Mouse (Mus musculus) heart, embryonic 14.5 days (tissue): Measurements from ENCODE around the gene Hspa2. TPM values are rescaled to one million over a fixed set of nuclear protein-coding genes. Genes with fewer than 3 reads are reported as not detected.

ENCODE experiments used
- ATAC-seq: fragments of 200-750 bp; cut with Nextera tagmentation; 2 replicates; pipeline ENCODE4 v1.8.0; 2017; ENCODE audit warnings: low read depth, moderate TSS enrichment; ENCODE audit not compliant: insufficient number of reproducible peaks, insufficient read depth, low FRiP score
- H3K27ac ChIP-seq, 2 experiments: fragments of 200-500 bp in 1 of 2; fragments of 300-500 bp in 1 of 2; sonication (generic) in 1 of 2; replicated peaks in 1 of 2; 2 replicates each; pipeline ENCODE4 v1.5.1; 2012 to 2014; ENCODE audit warnings: low read depth in 2 of 2, low read length in 2 of 2, control low read depth in 1 of 2, mild to moderate bottlenecking in 1 of 2, mixed read lengths in 1 of 2; ENCODE audit not compliant: control insufficient read depth in 1 of 2, insufficient read depth in 1 of 2
- H3K27me3 ChIP-seq: fragments of 300-500 bp; sonication (generic); 2 replicates; pipeline ENCODE4 v1.6.1; 2014; ENCODE audit warnings: mild to moderate bottlenecking, low read length, control low read depth; ENCODE audit not compliant: control insufficient read depth, insufficient read depth
- H3K36me3 ChIP-seq: fragments of 300-500 bp; sonication (generic); 2 replicates; pipeline ENCODE4 v1.6.1; 2014; ENCODE audit warnings: mild to moderate bottlenecking, control low read depth, low read length, mixed read lengths; ENCODE audit not compliant: control insufficient read depth, insufficient read depth
- H3K4me1 ChIP-seq, 2 experiments: fragments of 200-500 bp in 1 of 2; fragments of 300-500 bp in 1 of 2; sonication (generic) in 1 of 2; 2 replicates each; pipeline ENCODE4 v1.6.1; 2012 to 2014; ENCODE audit warnings: low read length in 2 of 2, control low read depth in 1 of 2, mixed read lengths in 1 of 2; ENCODE audit not compliant: control insufficient read depth in 2 of 2, insufficient read depth in 2 of 2
- H3K4me2 ChIP-seq: fragments of 300-500 bp; sonication (generic); 2 replicates; pipeline ENCODE4 v1.6.1; 2014; ENCODE audit warnings: mild to moderate bottlenecking, low read length
- H3K4me3 ChIP-seq, 2 experiments: fragments of 200-500 bp in 1 of 2; fragments of 300-500 bp in 1 of 2; sonication (generic) in 1 of 2; 2 replicates each; pipeline ENCODE4 v1.5.1; 2012 to 2014; ENCODE audit warnings: low read length in 2 of 2, mild to moderate bottlenecking in 2 of 2, control low read depth in 1 of 2, low read depth in 1 of 2, moderate library complexity in 1 of 2; ENCODE audit not compliant: control insufficient read depth in 1 of 2, insufficient read depth in 1 of 2
- H3K9ac ChIP-seq: fragments of 300-500 bp; sonication (generic); 2 replicates; pipeline ENCODE4 v1.6.1; 2014; ENCODE audit warnings: mild to moderate bottlenecking, low read length
- H3K9me3 ChIP-seq: fragments of 300-500 bp; sonication (generic); 2 replicates; pipeline ENCODE4 v1.6.1; 2016; ENCODE audit warnings: low read length, control low read depth; ENCODE audit not compliant: control insufficient read depth
- WGBS: fragments of 180-500 bp; shearing (Covaris S2); extraction: QIAGEN DNeasy Blood & Tissue Kit; methylation state at CpG from one replicate; pipeline ENCODE4 v1.1.7; 2014; 5-methylcytosine and 5-hydroxymethylcytosine counted together
- polyA plus RNA-seq: library from polyadenylated mRNA; unstranded; fragments of >200 nt; fragmentation: Nextera tagmentation; extraction: Ambion mirVana; gene quantifications from 2 replicates; pipeline ENCODE4 v1.2.1, GENCODE M21; 2014

Gene Hspa2
- polyA plus RNA-seq, 1 experiment from 2014 or later = 15.6 TPM

DNA sequence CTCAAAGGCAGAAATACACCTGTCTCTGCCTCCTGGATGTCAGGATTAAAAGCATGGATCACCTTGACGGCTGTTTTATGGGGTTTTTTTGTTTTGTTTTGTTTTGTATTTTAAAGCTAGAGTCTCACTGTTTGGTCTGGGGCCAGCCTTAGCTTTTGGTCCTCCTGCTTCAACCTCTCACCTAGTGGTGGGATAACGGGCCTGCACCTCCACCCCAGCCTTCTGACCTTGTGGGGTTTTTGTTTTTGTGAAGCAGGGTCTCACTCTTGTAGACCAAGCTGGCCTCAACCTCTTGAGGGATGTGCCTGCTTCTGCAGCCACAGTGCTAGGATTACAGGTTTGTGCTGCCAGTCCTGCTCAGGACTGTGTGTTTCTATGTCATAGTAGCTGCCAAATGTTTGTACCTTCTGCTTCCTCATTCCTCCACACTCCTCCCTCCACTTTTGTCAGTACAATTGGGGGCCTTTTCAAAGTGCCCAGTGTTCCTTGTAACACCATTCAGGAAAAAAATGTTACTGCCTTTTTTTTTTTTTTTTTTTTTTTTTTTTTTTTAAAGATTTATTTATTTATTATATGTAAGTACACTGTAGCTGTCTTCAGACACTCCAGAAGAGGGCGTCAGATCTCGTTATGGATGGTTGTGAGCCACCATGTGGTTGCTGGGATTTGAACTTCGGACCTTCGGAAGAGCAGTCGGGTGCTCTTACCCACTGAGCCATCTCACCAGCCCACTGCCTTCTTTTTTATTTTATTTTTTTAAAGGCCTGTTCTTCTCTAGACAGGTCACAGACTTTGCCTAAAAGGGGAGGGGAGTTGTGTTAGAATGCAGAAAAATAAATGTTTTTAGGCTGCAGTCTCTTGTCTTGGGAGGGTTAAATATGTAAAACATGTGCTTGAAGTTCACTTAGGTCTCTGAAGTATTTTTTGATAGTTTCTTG is 30.8 kb upstream of the Hspa2 start:
- Histone ChIP-seq H3K9me3 (no peaks in the 10 kb centered on the region), H3K4me2 (peak overlapping the region; percentile 96), H3K4me3 (no peak overlapping the region), H3K4me1 (peaks cover 20 to 53% of the 10 kb centered on the region in 2 experiments), H3K27ac (no peak overlapping the region; a peak in 1 of 4 replicates), H3K27me3 (no peaks in the 10 kb centered on the region), H3K36me3 (no peaks in the 10 kb centered on the region), H3K9ac (no peak overlapping the region)
- ATAC-seq = no peak
- WGBS = 80% methylated on average over 5 of the region's 7 CpGs

DNA sequence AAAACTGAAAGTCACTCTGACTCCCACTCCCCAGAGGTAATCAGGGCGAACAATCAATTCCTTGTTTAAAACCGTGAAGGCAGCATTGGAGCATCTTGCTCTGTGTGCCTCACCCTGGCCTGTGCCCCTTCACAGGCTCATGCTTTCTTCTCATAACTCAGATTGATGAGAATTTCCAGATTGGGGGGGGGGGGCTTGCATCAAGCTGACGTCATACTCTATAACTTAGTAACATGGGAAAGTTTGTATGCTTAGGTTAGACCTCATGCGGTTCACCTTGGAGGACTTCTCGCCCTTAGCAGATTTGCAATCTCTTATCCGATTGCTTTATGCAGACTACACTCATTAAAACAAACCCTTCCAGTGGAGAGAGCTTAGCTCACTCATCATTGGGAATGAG is 30.0 kb upstream of the Hspa2 start:
- H3K4me1 ChIP-seq = peaks cover 24 to 55% of the 10 kb centered on the region in 2 experiments
- no peak overlapping the region for H3K4me3 ChIP-seq
- no peak overlapping the region for H3K4me2 ChIP-seq

DNA sequence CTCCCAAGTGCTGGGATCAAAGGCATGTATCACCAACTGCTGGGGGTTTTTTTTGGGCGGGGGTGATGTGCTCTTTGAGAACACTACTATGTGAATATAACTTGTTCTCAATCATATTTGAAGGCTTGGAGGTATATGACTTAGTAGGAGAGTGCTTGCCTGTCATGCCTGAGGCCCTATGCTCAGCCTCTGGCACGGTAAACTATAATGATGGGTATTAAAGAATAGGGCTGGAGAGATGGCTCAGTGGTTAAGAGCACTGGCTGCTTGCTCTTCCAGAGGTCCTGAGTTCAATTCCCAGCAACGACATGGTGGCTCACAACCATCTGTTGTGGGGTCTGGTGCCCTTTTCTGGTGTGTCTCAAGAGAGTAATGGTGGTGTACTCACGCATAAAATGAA is 29.1 kb upstream of the Hspa2 start:
- no peak for ATAC-seq
- no peaks in the 10 kb centered on the region for H3K36me3 ChIP-seq
- no peak overlapping the region for H3K4me3 ChIP-seq
- H3K4me1 ChIP-seq = peaks cover 24 to 59% of the 10 kb centered on the region in 2 experiments
- no peak overlapping the region for H3K9ac ChIP-seq
- H3K9me3 ChIP-seq = no peaks in the 10 kb centered on the region
- H3K27me3 ChIP-seq = no peaks in the 10 kb centered on the region
- no peak overlapping the region for H3K27ac ChIP-seq
- 70% methylated on average over 4 of the region's 4 CpGs for WGBS
- H3K4me2 ChIP-seq = no peak overlapping the region

More for the DNA sequence above, 30.0 kb upstream of the Hspa2 start:
- Histone ChIP-seq H3K27me3 (no peaks in the 10 kb centered on the region), H3K36me3 (no peaks in the 10 kb centered on the region), H3K9ac (no peak overlapping the region), H3K27ac (0 out of 4 replicates have a peak overlapping the region, but pooled peaks of 1 of the 2 experiments have one; percentile 32), H3K9me3 (no peaks in the 10 kb centered on the region)
- WGBS = 66% methylated on average over 6 of the region's 6 CpGs
- no peak for ATAC-seq

DNA sequence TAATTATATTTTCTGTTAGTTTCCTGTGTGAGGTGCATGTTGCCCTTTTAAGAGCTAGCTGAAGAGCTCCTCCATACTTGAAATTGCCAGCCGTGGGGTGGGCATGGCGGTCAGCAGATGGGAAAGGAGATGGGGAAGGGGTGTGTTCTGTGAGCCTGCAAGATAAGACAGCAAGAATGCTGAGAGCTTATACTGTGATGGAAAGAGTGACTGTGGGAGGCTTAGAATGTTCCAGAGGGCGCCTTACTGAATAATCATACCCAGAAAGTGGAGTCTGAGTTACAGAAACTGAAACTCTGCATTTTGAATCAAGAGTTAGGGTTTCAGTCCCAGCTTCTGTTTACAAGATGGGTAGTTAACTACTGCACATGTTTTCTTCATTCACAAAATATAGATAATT is 28.5 kb upstream of the Hspa2 start:
- no peak for ATAC-seq
- Histone ChIP-seq H3K4me2 (no peak overlapping the region), H3K27ac (peak overlapping the region; percentile 22 to 31; a peak in 1 of 4 replicates), H3K9ac (peak overlapping the region; percentile 4; the same call in 1 of the 2 replicates), H3K4me1 (peaks cover 26 to 63% of the 10 kb centered on the region in 2 experiments), H3K27me3 (no peaks in the 10 kb centered on the region), H3K9me3 (no peaks in the 10 kb centered on the region), H3K4me3 (no peak overlapping the region), H3K36me3 (no peaks in the 10 kb centered on the region)
- 26% methylated on average over 3 of the region's 3 CpGs for WGBS

DNA sequence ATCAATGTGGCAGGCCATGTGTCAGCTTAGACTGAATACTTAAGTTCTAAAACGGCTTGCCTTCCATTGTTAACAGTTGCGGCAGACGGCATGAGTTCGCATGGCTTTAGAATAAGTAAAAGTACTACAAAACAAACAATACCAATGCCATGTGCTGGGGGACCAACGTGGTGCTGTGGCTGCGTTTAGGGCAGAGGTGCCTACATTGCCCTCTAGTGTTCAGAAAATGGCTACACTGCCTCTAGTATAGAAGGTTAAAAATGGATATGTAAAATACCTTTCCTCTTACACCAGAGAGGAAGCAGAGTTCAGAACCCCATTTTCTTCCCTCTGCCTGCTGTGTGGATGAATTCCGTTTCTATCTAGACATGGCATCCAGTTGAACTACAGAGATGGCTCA is 27.3 kb upstream of the Hspa2 start:
- Histone ChIP-seq H3K27me3 (no peaks in the 10 kb centered on the region), H3K9me3 (no peaks in the 10 kb centered on the region), H3K4me2 (no peak overlapping the region), H3K4me1 (peaks cover 26 to 62% of the 10 kb centered on the region in 2 experiments), H3K27ac (peak overlapping the region in 1 of 2 experiments; percentile 45; a peak in 1 of 4 replicates), H3K4me3 (no peak overlapping the region), H3K9ac (no peak overlapping the region), H3K36me3 (no peaks in the 10 kb centered on the region)
- WGBS = 46% methylated on average over 7 of the region's 7 CpGs
- ATAC-seq = no peak

DNA sequence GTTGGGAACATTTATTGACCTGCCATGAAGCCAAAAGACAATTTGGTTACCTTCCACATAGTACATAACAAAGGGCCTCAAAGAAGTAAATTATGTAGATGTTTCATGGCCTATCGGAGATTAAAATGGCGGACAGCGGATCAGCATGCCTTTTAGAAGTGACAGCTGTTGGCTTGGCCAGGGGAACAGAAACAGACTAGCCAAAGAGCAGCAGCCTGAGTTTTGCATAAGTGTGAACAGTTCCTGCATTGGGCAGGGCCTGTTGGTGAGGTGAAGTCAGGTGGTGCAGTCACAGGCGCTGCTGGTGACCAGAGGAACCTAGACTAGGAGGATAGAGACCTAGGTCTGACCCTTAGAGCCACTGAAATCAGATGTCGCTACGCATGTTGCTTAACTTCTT is 26.9 kb upstream of the Hspa2 start:
- H3K4me2 ChIP-seq = no peak overlapping the region
- no peaks in the 10 kb centered on the region for H3K9me3 ChIP-seq
- H3K9ac ChIP-seq = no peak overlapping the region
- ATAC-seq = no peak
- H3K36me3 ChIP-seq = no peaks in the 10 kb centered on the region
- peaks cover 25 to 58% of the 10 kb centered on the region in 2 experiments for H3K4me1 ChIP-seq
- H3K27ac ChIP-seq = peak overlapping the region in 1 of 2 experiments; percentile 45; a peak in 1 of 4 replicates
- no peaks in the 10 kb centered on the region for H3K27me3 ChIP-seq
- H3K4me3 ChIP-seq = no peak overlapping the region
- 91% methylated on average over 6 of the region's 6 CpGs for WGBS

DNA sequence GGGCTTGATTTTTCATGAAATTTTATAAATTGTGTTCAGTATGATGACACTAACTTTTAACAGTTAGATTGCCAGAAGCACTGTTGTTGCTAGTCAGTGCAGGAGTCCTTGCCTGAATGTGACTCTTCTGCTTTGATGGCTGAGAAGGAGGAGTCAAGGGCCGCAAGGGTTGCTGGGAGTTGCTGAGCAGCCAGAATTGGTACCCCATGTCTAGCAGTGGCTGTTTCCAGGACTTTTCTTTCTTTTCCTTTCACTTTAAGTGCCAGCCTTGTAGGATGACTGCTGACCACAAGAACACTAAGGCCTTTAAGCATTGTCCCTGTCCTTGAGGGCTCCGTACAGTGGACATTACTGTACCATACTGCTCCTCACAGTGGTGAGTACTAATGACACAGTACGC is 26.2 kb upstream of the Hspa2 start:
- no peaks in the 10 kb centered on the region for H3K27me3 ChIP-seq
- H3K36me3 ChIP-seq = no peaks in the 10 kb centered on the region
- H3K27ac ChIP-seq = peak overlapping the region; percentile 51 to 65; a peak in 3 of 4 replicates
- H3K4me1 ChIP-seq = peaks cover 22 to 52% of the 10 kb centered on the region in 2 experiments
- H3K9me3 ChIP-seq = no peaks in the 10 kb centered on the region
- no peak overlapping the region for H3K9ac ChIP-seq
- WGBS = 88% methylated on average over 3 of the region's 3 CpGs
- H3K4me2 ChIP-seq = no peak overlapping the region
- ATAC-seq = no peak
- H3K4me3 ChIP-seq = no peak overlapping the region
